Mouse (Mus musculus) erythroblast, adult 5-6 weeks (primary cell): ENCODE measurements around the gene Zswim7. TPM values are rescaled to one million over a fixed set of nuclear protein-coding genes. Genes with fewer than 3 reads are reported as not detected.

Source experiments
- ATAC-seq: replicated peaks from 2 replicates; pipeline ENCODE4 v1.8.0; 2016; ENCODE audit warnings: moderate number of reproducible peaks, mild to moderate bottlenecking, moderate TSS enrichment, inconsistent platforms; ENCODE audit not compliant: poor library complexity, low FRiP score, severe bottlenecking
- total RNA-seq, 2 experiments: library from RNA; stranded (forward) in 1 of 2; stranded (reverse) in 1 of 2; fragments of 150-400 nt in 1 of 2; fragments of 200-764, 138-1000 nt in 1 of 2; gene quantifications; 2 replicates each; pipeline versions ENCODE4 v1.2.3 to v1.2.4; 2015 to 2017; ENCODE audit warnings: low replicate concordance in 2 of 2

Gene Zswim7
- total RNA-seq, 2 experiments from 2014 or later, result 0.96 TPM; not detected in 1

- ATAC-seq, result no peak
Observed at GRCm38 (mm10) chr11:62263599-62263998, 17.6 kb downstream of the Zswim7 start.

- no peak for ATAC-seq
Observed at GRCm38 (mm10) chr11:62259214-62259613, 22.0 kb downstream of the Zswim7 start.

- ATAC-seq, result no peak
Observed at GRCm38 (mm10) chr11:62253380-62253779, 27.8 kb downstream of the Zswim7 start.

- ATAC-seq, result no peak
Observed at GRCm38 (mm10) chr11:62251047-62251446, 30.1 kb downstream of the Zswim7 start.

GRCm38 (mm10) chr11:62249266-62250037 is 31.7 kb downstream of the Zswim7 start:
- no peak for ATAC-seq

- ATAC-seq, result no peak
Observed at GRCm38 (mm10) chr11:62248401-62249244, 32.6 kb downstream of the Zswim7 start, which contains the start of gene Adora2b. Gene Adora2b (plus strand): TSS chr11:62248984.

- ATAC-seq, result 0 out of 2 replicates have a peak, but pooled peaks have one; percentile 16
Observed at GRCm38 (mm10) chr11:62247759-62248400, 33.3 kb downstream of the Zswim7 start.

- no peak for ATAC-seq
Observed at GRCm38 (mm10) chr11:62244471-62244870, 36.7 kb downstream of the Zswim7 start.

- ATAC-seq, result no peak
Observed at GRCm38 (mm10) chr11:62243871-62244270, 37.3 kb downstream of the Zswim7 start.

- ATAC-seq, result no peak
Observed at GRCm38 (mm10) chr11:62240631-62241261, 40.4 kb downstream of the Zswim7 start.

- ATAC-seq, result no peak
Observed at GRCm38 (mm10) chr11:62224797-62225196, 56.4 kb downstream of the Zswim7 start.

- no peak for ATAC-seq
Observed at GRCm38 (mm10) chr11:62223962-62224361, 57.2 kb downstream of the Zswim7 start.

- no peak for ATAC-seq
Observed at GRCm38 (mm10) chr11:62223416-62223815, 57.8 kb downstream of the Zswim7 start.

- no peak for ATAC-seq
Observed at GRCm38 (mm10) chr11:62220756-62221510, 60.2 kb downstream of the Zswim7 start.

- ATAC-seq, result no peak
Observed at GRCm38 (mm10) chr11:62217751-62218150, 63.4 kb downstream of the Zswim7 start.
